Mouse (Mus musculus): ENCODE measurements at regions not wholly inside any gene's neighbourhood (a gene's known extent, or its start where the extent isn't known, plus 50 kb on each side); places are given as distances from the start of the nearest gene placed in this dataset.

- DNase-seq (ENCODE audit: low read depth, low spot score), result no peak
These were observed 54.8 kb upstream of the Tet2 start for GRCm38 (mm10) chr3:133599731-133600130.

- peak; percentile 60 for DNase-seq (ENCODE audit: low read depth, low spot score)
These were observed 55.7 kb upstream of the Tet2 start for GRCm38 (mm10) chr3:133600447-133601220.

- no peak for DNase-seq (ENCODE audit: low read depth, low spot score)
These were observed 60.5 kb upstream of the Tet2 start for GRCm38 (mm10) chr3:133605460-133605859.

GRCm38 (mm10) chr3:133608845-133609261, 63.9 kb upstream of the Tet2 start:
- DNase-seq (ENCODE audit: low read depth, low spot score), result peak; percentile 16

GRCm38 (mm10) chr3:133613836-133614711, 69.1 kb upstream of the Tet2 start:
- DNase-seq (ENCODE audit: low read depth, low spot score), result no peak

GRCm38 (mm10) chr3:133614712-133615426, 69.9 kb upstream of the Tet2 start:
- no peak for DNase-seq (ENCODE audit: low read depth, low spot score)

- DNase-seq (ENCODE audit: low read depth, low spot score), result no peak
These were observed 72.1 kb upstream of the Tet2 start for GRCm38 (mm10) chr3:133617036-133617435.

GRCm38 (mm10) chr3:133618491-133618890, 73.6 kb upstream of the Tet2 start:
- DNase-seq (ENCODE audit: low read depth, low spot score), result no peak

GRCm38 (mm10) chr3:133623201-133623744, 78.3 kb upstream of the Tet2 start:
- no peak for DNase-seq (ENCODE audit: low read depth, low spot score)

GRCm38 (mm10) chr3:133624079-133624875, 79.3 kb upstream of the Tet2 start:
- DNase-seq (ENCODE audit: low read depth, low spot score), result no peak

- DNase-seq (ENCODE audit: low read depth, low spot score), result no peak
These were observed 80.1 kb upstream of the Tet2 start for GRCm38 (mm10) chr3:133625046-133625445.

- no peak for DNase-seq (ENCODE audit: low read depth, low spot score)
These were observed 81.5 kb upstream of the Tet2 start for GRCm38 (mm10) chr3:133626442-133626841.

GRCm38 (mm10) chr3:133627116-133627844, 82.3 kb upstream of the Tet2 start:
- DNase-seq (ENCODE audit: low read depth, low spot score), result no peak

- DNase-seq (ENCODE audit: low read depth, low spot score), result no peak
These were observed 89.4 kb upstream of the Tet2 start for GRCm38 (mm10) chr3:133634306-133634705.

GRCm38 (mm10) chr3:133645604-133646003, 100.7 kb upstream of the Tet2 start:
- DNase-seq (ENCODE audit: low read depth, low spot score), result no peak

- DNase-seq (ENCODE audit: low read depth, low spot score), result no peak
These were observed 101.6 kb upstream of the Tet2 start for GRCm38 (mm10) chr3:133646449-133647059.

- no peak for DNase-seq (ENCODE audit: low read depth, low spot score)
These were observed 105.1 kb upstream of the Tet2 start for GRCm38 (mm10) chr3:133650025-133650424.

- DNase-seq (ENCODE audit: low read depth, low spot score), result no peak
These were observed 107.1 kb upstream of the Tet2 start for GRCm38 (mm10) chr3:133651996-133652395.

- no peak for DNase-seq (ENCODE audit: low read depth, low spot score)
These were observed 114.8 kb upstream of the Tet2 start for GRCm38 (mm10) chr3:133659759-133660158.

- DNase-seq (ENCODE audit: low read depth, low spot score), result no peak
These were observed 116.4 kb upstream of the Tet2 start for GRCm38 (mm10) chr3:133661303-133661702.

Data from R1 (cell line).